Mouse (Mus musculus): Measurements from ENCODE around the gene Gm45711. TPM values are rescaled to one million over a fixed set of nuclear protein-coding genes. Genes with fewer than 3 reads are reported as not detected.

The Gm45711 gene
- polyA plus RNA-seq, 1 experiment from 2014 or later = not detected

GRCm38 (mm10) chr8:104250439-104251367 lies 59.2 kb downstream of the Gm45711 start, which contains the start of gene Cklf:
Cklf (plus strand) TSS chr8:104250861.
- Histone ChIP-seq H3K27me3 (no peaks in the 10 kb centered on the region), H3K36me3 (no peaks in the 10 kb centered on the region; the same call in 1 of the 2 replicates), H3K9me3 (no peaks in the 10 kb centered on the region), H3K27ac (peak within 1 kb of the TSS; percentile 76), H3K9ac (peak within 1 kb of the TSS; percentile 75), H3K4me2 (peak within 1 kb of the TSS; percentile 77), H3K4me1 (replicated peaks) (peaks cover 26% of the 10 kb centered on the region), H3K4me3 (peak within 1 kb of the TSS; percentile 66)
- peak; percentile 83 for ATAC-seq (ENCODE audit: low FRiP score)
- WGBS = 4% methylated on average over 41 of the region's 41 CpGs

DNA sequence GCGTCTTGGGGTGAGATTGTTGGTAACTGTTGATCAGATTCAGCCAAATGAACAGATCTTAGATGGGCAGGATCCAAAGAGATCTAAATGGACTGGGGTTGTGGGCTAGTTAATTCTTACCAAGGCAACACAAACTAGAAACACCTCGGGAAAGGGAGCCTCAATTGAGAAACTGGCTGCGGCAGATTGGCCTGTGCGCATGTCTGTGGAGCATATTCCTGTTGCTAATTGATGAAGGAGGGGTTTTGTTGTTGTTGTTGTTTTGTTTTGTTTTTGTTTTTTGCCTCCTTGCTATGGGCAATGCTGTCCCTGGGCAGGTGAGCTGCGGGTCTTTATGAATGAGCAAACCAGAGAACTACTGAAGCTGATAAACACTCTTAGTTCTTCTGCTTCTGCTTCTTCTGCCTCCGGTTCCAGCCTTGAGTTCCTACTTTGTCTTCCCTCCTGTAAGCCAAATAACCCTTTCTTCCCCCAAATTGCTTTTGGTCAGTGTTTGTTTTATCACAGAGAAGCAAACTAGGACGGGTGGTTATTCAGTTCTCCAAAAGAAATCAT lies 60.4 kb downstream of the Gm45711 start:
- Histone ChIP-seq H3K4me2 (no peak overlapping the region), H3K9me3 (no peaks in the 10 kb centered on the region), H3K27ac (no peak overlapping the region), H3K27me3 (no peaks in the 10 kb centered on the region), H3K36me3 (peaks cover 10% of the 10 kb centered on the region), H3K9ac (no peak overlapping the region), H3K4me3 (no peak overlapping the region), H3K4me1 (replicated peaks) (peaks cover 26% of the 10 kb centered on the region)
- WGBS = 87% methylated on average over 7 of the region's 7 CpGs
- no peak for ATAC-seq (ENCODE audit: low FRiP score)

- H3K4me1 ChIP-seq (replicated peaks) = peaks cover 26% of the 10 kb centered on the region
- peak; percentile 93 for ATAC-seq (ENCODE audit: low FRiP score)
- H3K27me3 ChIP-seq = no peaks in the 10 kb centered on the region
- peak within 1 kb of the TSS; percentile 87 for H3K9ac ChIP-seq
- peak within 1 kb of the TSS; percentile 91 for H3K4me2 ChIP-seq
- peak within 1 kb of the TSS; percentile 45; the same call in 1 of the 2 replicates for H3K27ac ChIP-seq
- H3K9me3 ChIP-seq = no peaks in the 10 kb centered on the region
- H3K36me3 ChIP-seq = peaks cover 21% of the 10 kb centered on the region
- peak within 1 kb of the TSS; percentile 80 for H3K4me3 ChIP-seq
- WGBS = under 1% methylated on average over 28 of the region's 28 CpGs
Observed at GRCm38 (mm10) chr8:104248276-104248675, 61.6 kb downstream of the Gm45711 start, which contains the start of gene Tk2. Tk2 (minus strand) TSS chr8:104248558.

- no peaks in the 10 kb centered on the region for H3K27me3 ChIP-seq
- H3K4me2 ChIP-seq = peak overlapping the region; percentile 91
- H3K4me1 ChIP-seq (replicated peaks) = peaks cover 26% of the 10 kb centered on the region
- H3K9me3 ChIP-seq = no peaks in the 10 kb centered on the region
- peak overlapping the region; percentile 87 for H3K9ac ChIP-seq
- peak overlapping the region; percentile 45; the same call in 1 of the 2 replicates for H3K27ac ChIP-seq
- 4% methylated on average over 11 of the region's 11 CpGs for WGBS
- peak; percentile 23 for ATAC-seq (ENCODE audit: low FRiP score)
- peaks cover 25% of the 10 kb centered on the region for H3K36me3 ChIP-seq
- H3K4me3 ChIP-seq = peak overlapping the region; percentile 80
Observed at GRCm38 (mm10) chr8:104247908-104248275, 62.0 kb downstream of the Gm45711 start.

DNA sequence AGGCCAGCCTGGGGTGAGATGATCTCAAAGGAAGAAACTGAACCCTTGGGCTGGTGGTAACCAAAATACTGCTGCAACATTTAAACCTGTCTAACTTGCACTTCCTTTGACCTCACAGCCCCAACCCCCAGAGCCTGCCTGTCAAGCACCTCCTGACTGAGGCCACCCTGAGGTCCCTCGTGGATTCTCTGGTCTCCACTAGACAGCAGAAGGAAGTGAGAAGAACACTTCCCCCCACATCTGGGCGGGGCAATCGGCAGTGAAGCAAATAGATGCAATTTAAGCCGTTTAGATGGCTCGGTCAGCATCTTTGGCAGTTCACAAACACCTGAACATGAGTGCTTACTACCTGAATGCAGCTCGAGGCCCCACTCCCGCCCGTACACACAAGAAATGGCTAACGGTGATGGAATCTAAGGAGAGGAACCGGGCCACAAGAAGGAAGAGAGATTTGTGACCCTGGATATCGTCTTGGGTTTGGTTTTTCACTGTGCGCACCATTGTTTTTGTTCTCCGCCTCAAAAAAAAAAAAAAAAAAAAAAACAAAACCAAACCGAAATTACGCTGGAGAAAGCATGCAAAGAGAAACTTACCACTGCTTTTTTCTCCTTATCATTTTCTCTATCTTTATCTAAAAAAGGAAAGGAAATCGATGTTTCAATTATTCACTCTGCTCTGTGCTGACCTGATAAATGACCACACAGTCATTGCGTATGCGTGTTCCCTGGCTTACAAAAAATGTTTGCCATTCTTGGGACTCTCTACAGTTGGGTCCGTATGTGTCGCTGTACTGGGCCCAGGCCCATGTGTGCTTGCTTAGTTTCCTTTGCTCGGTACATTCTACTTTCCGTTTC lies 62.6 kb downstream of the Gm45711 start:
- H3K27ac ChIP-seq = 0 out of 2 replicates have a peak overlapping the region, but pooled peaks have one; percentile 45
- H3K4me2 ChIP-seq = peak overlapping the region; percentile 91
- peaks cover 26% of the 10 kb centered on the region for H3K4me1 ChIP-seq (replicated peaks)
- H3K9me3 ChIP-seq = no peaks in the 10 kb centered on the region
- no peaks in the 10 kb centered on the region for H3K27me3 ChIP-seq
- peak overlapping the region; percentile 87 for H3K9ac ChIP-seq
- WGBS = 75% methylated on average over 22 of the region's 22 CpGs
- H3K36me3 ChIP-seq = peaks cover 31% of the 10 kb centered on the region
- no peak for ATAC-seq (ENCODE audit: low FRiP score)
- H3K4me3 ChIP-seq = peak overlapping the region; percentile 80

GRCm38 (mm10) chr8:104246621-104247020 lies 63.3 kb downstream of the Gm45711 start:
- ATAC-seq (ENCODE audit: low FRiP score) = no peak
- Histone ChIP-seq H3K27ac (no peak overlapping the region), H3K27me3 (no peaks in the 10 kb centered on the region), H3K4me3 (no peak overlapping the region), H3K4me2 (no peak overlapping the region), H3K36me3 (peaks cover 38% of the 10 kb centered on the region), H3K9me3 (no peaks in the 10 kb centered on the region), H3K9ac (peak overlapping the region; percentile 56), H3K4me1 (replicated peaks) (peaks cover 24% of the 10 kb centered on the region)
- 88% methylated on average over 4 of the region's 4 CpGs for WGBS

DNA sequence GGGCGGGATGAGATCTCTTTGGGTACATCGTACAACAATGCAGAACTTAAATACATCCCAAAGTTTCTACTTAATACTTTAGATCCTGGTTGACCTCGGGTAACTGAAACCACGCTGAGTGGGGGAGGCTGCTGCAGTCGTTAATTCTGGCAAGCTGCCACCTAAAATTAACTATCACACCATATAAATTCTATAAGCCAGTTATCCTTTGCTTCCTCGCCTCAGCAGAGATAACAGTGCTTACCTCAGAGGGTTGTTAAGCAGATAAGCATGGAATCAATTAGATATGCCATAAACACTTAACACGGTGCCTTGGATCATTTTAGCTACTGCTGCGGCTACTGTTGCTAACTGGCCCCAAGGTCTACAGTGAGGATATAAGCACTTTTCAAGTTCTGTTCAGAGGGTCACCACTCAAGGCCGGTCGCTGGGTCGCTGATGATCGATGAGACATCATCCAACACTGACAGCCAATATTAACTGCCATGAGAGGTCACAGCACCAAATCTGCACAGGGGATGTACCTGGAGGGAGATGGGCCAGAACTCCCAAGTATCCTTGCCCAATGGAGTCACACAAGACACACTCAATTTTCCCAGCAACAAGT lies 67.7 kb downstream of the Gm45711 start:
- no peak overlapping the region for H3K4me2 ChIP-seq
- H3K36me3 ChIP-seq = peaks cover 82% of the 10 kb centered on the region
- ATAC-seq (ENCODE audit: low FRiP score) = no peak
- WGBS = 83% methylated on average over 12 of the region's 12 CpGs
- no peak overlapping the region for H3K9ac ChIP-seq
- H3K4me1 ChIP-seq (replicated peaks) = peaks cover 7% of the 10 kb centered on the region
- no peak overlapping the region for H3K27ac ChIP-seq
- no peaks in the 10 kb centered on the region for H3K9me3 ChIP-seq
- no peak overlapping the region for H3K4me3 ChIP-seq
- no peaks in the 10 kb centered on the region for H3K27me3 ChIP-seq

DNA sequence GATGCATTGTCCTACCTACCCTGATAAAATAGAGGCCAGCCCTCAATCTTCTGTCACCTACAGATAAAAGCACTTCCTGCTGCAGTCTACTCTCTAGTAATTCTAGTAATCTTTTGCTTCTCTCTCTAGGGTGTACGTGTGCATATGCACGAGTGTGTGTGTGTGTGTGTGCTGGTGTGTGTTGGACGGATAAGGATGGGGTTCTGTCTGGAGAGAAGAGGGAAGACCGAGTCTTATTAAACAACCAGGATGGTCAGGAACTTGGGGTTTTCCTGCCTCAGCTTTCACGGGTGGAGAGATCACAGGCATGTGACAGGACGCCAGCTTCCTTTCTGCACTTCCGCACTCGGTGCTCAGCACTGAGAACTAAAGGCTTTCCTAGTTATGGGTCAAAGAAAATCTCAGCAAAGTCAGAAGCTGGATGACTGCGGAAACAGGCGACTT lies 70.4 kb downstream of the Gm45711 start:
- H3K4me3 ChIP-seq = no peak overlapping the region
- H3K4me1 ChIP-seq (replicated peaks) = no peaks in the 10 kb centered on the region
- H3K27me3 ChIP-seq = no peaks in the 10 kb centered on the region
- no peak for ATAC-seq (ENCODE audit: low FRiP score)
- H3K27ac ChIP-seq = no peak overlapping the region
- H3K9ac ChIP-seq = no peak overlapping the region
- peaks cover 99% of the 10 kb centered on the region for H3K36me3 ChIP-seq
- 89% methylated on average over 10 of the region's 10 CpGs for WGBS
- no peak overlapping the region for H3K4me2 ChIP-seq
- H3K9me3 ChIP-seq = no peaks in the 10 kb centered on the region

DNA sequence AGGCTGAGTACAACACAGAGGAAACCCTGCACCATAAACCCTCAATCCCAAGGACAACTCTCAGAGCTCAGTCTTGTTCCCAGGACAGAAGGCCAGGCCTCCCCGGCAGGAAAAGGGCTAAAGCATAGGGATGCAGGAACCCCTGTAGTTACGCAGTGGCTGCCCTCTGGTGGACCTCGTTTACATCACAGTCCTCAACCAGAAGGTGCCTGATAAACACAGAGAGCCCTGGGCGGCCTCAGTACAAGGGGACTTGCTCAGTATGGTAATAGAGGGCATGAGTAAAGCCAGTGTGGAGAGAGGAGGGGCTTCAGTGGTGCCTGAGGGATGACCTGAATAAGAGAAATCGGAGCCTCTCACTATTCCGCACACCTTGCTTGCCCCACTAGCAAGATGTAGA lies 75.3 kb downstream of the Gm45711 start:
- Histone ChIP-seq H3K4me2 (no peak overlapping the region), H3K36me3 (peaks cover 100% of the 10 kb centered on the region)
- WGBS = 44% methylated on average over 6 of the region's 6 CpGs

DNA sequence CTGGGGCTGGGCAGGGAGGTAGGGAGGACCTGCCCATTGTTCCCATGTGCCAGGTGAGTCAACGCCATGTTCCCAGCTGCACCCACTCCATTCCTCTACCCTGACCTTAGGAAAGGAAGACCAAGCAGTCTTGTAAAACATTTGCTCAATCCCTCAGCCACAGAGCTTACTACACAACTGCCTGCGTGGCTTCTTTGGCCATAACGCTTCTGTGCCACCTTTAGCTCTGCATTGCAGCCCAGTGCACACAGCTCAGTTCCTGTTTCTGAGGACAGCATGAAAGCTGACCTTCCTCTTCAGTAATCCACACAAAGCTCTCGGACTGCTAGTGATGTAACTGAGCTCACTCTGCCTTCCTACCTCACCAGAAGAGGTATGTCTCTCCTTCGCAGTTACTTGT lies 77.0 kb downstream of the Gm45711 start:
- Histone ChIP-seq H3K4me1 (replicated peaks) (no peaks in the 10 kb centered on the region), H3K9me3 (no peaks in the 10 kb centered on the region), H3K4me2 (no peak overlapping the region), H3K36me3 (peaks cover 100% of the 10 kb centered on the region), H3K27me3 (no peaks in the 10 kb centered on the region), H3K4me3 (no peak overlapping the region), H3K27ac (no peak overlapping the region), H3K9ac (no peak overlapping the region)
- 97% methylated on average over 5 of the region's 5 CpGs for WGBS
- no peak for ATAC-seq (ENCODE audit: low FRiP score)

More for the DNA sequence above, 75.3 kb downstream of the Gm45711 start:
- Histone ChIP-seq H3K4me3 (no peak overlapping the region), H3K27me3 (no peaks in the 10 kb centered on the region), H3K9me3 (no peaks in the 10 kb centered on the region), H3K27ac (no peak overlapping the region), H3K4me1 (replicated peaks) (no peaks in the 10 kb centered on the region), H3K9ac (no peak overlapping the region)
- ATAC-seq (ENCODE audit: low FRiP score) = no peak

DNA sequence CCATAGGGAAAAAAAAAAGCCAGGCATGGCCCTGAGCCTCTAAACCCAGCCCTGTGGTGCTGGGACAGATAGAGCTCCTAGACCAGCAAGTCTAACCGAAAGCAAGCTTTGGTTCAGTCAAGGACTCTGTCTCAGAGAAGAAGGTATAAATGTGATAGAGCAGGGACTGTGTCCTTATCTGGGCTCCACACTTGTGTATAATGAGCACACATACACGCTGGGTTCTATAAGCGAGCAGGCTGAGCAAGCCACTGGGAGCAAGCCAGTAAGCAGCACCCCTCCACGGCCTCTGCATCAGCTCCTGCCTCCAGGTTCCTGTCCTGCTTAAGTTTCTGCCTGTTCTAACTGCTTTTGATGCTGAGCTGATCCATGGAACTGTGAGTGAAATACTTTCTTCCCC lies 77.8 kb downstream of the Gm45711 start:
- no peak for ATAC-seq (ENCODE audit: low FRiP score)
- no peaks in the 10 kb centered on the region for H3K4me1 ChIP-seq (replicated peaks)
- no peak overlapping the region for H3K27ac ChIP-seq
- H3K4me2 ChIP-seq = no peak overlapping the region
- no peaks in the 10 kb centered on the region for H3K9me3 ChIP-seq
- H3K27me3 ChIP-seq = no peaks in the 10 kb centered on the region
- no peak overlapping the region for H3K4me3 ChIP-seq
- no peak overlapping the region for H3K9ac ChIP-seq
- over 99% methylated on average over 4 of the region's 4 CpGs for WGBS
- H3K36me3 ChIP-seq = peaks cover 100% of the 10 kb centered on the region
